Mouse (Mus musculus) kidney, adult 8-10 months (tissue): ENCODE measurements around the gene Szt2.
A peak's percentile ranks its signal among the peaks of the same experiment; 100 is the strongest.

Experiments
- DNase-seq, 2 experiments: peaks; one replicate each; pipeline ENCODE4 v3.0.0; 2022

Gene Szt2

GRCm38 (mm10) chr4:118356738-118357137, 52.3 kb downstream of the Szt2 start:
- DNase-seq: peak; percentile 80 to 90

- DNase-seq: no peak
Measured at GRCm38 (mm10) chr4:118354289-118354688, 54.8 kb downstream of the Szt2 start.

- DNase-seq: no peak
Measured at GRCm38 (mm10) chr4:118353689-118354088, 55.4 kb downstream of the Szt2 start.

- DNase-seq: no peak
Measured at GRCm38 (mm10) chr4:118351828-118352227, 57.2 kb downstream of the Szt2 start.

- DNase-seq: no peak
Measured at GRCm38 (mm10) chr4:118350864-118351263, 58.2 kb downstream of the Szt2 start.

- no peak for DNase-seq
Measured at GRCm38 (mm10) chr4:118347529-118348309, 61.4 kb downstream of the Szt2 start.

- no peak for DNase-seq
Measured at GRCm38 (mm10) chr4:118341447-118341846, 67.6 kb downstream of the Szt2 start.

- DNase-seq: peak; percentile 51 to 82
Measured at GRCm38 (mm10) chr4:118336658-118337057, 72.4 kb downstream of the Szt2 start.

GRCm38 (mm10) chr4:118335991-118336390, 73.1 kb downstream of the Szt2 start:
- no peak for DNase-seq

GRCm38 (mm10) chr4:118331777-118332176, 77.3 kb downstream of the Szt2 start:
- peak; percentile 44 to 48 for DNase-seq

- peak; percentile 46 to 49 for DNase-seq
Measured at GRCm38 (mm10) chr4:118326476-118326875, 82.6 kb downstream of the Szt2 start.

- no peak for DNase-seq
Measured at GRCm38 (mm10) chr4:118320636-118321035, 88.4 kb downstream of the Szt2 start.

- DNase-seq: no peak
Measured at GRCm38 (mm10) chr4:118319706-118320344, 89.2 kb downstream of the Szt2 start.

GRCm38 (mm10) chr4:118316662-118317061, 92.4 kb downstream of the Szt2 start:
- no peak for DNase-seq

- DNase-seq: no peak
Measured at GRCm38 (mm10) chr4:118315286-118315685, 93.8 kb downstream of the Szt2 start.
